Mouse (Mus musculus) heart, embryonic 12.5 days (tissue): ENCODE measurements around the gene Tent5b. TPM values are rescaled to one million over a fixed set of nuclear protein-coding genes. Genes with fewer than 3 reads are reported as not detected.

Experiments used
- ATAC-seq: fragments of 200-750 bp; cut with Nextera tagmentation; 2 replicates; pipeline ENCODE4 v1.8.0; 2017; ENCODE audit warnings: moderate TSS enrichment, moderate library complexity; ENCODE audit not compliant: insufficient number of reproducible peaks, low FRiP score
- H3K27ac ChIP-seq: fragments of 300-500 bp; sonication (generic); 2 replicates; pipeline ENCODE4 v1.5.1; 2016; ENCODE audit warnings: mild to moderate bottlenecking, moderate library complexity; ENCODE audit not compliant: poor library complexity, severe bottlenecking
- H3K27me3 ChIP-seq: fragments of 300-500 bp; sonication (generic); replicated peaks from 2 replicates; pipeline ENCODE4 v1.6.1; 2016; ENCODE audit warnings: mild to moderate bottlenecking, moderate library complexity
- H3K36me3 ChIP-seq: fragments of 300-500 bp; sonication (generic); 2 replicates; pipeline ENCODE4 v1.6.1; 2016; ENCODE audit warnings: mild to moderate bottlenecking, moderate library complexity
- H3K4me1 ChIP-seq: fragments of 300-500 bp; sonication (generic); replicated peaks from 2 replicates; pipeline ENCODE4 v1.6.1; 2016; ENCODE audit warnings: mild to moderate bottlenecking
- H3K4me2 ChIP-seq: fragments of 300-500 bp; sonication (generic); 2 replicates; pipeline ENCODE4 v1.6.1; 2016; ENCODE audit warnings: mild to moderate bottlenecking, moderate library complexity
- H3K4me3 ChIP-seq: fragments of 300-500 bp; sonication (generic); 2 replicates; pipeline ENCODE4 v1.5.1; 2016; ENCODE audit warnings: mild to moderate bottlenecking
- H3K9ac ChIP-seq: fragments of 300-500 bp; sonication (generic); 2 replicates; pipeline ENCODE4 v1.6.1; 2016; ENCODE audit warnings: mild to moderate bottlenecking, moderate library complexity
- H3K9me3 ChIP-seq: fragments of 300-500 bp; sonication (generic); replicated peaks from 2 replicates; pipeline ENCODE4 v1.6.1; 2016; ENCODE audit warnings: mild to moderate bottlenecking, moderate library complexity
- WGBS: fragments of 180-500 bp; shearing (Covaris S2); methylation state at CpG from one replicate; pipeline ENCODE4 v1.1.7; 2016; 5-methylcytosine and 5-hydroxymethylcytosine counted together
- polyA plus RNA-seq: library from polyadenylated mRNA; unstranded; fragments of >200 nt; fragmentation: Nextera tagmentation; extraction: Ambion mirVana; gene quantifications from 2 replicates; pipeline ENCODE4 v1.2.1, GENCODE M21; 2016

The Tent5b gene
- polyA plus RNA-seq, 1 experiment from 2014 or later = 0.88 TPM

DNA sequence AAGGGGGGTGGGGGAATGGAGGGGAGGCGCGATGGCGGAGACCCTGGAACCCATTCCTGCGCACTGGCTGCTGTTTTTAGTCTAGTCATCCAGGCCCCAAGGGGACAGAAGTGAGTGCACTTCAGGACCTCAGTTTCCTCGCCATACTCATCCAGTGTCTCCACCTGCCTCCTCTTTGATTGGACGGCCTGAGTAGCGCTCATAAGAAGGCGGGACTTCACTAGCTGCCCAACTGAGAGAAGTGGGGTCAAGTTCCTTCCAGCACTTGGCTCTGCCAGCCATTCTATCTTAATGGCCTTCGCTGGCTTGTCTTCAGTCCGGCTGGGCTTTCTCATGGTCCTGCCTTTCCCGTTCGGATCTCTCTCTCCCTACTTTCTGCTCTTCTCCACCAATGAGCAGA lies 10.8 kb upstream of the Tent5b start:
- Histone ChIP-seq H3K4me2 (peak overlapping the region; percentile 86), H3K9me3 (no peaks in the 10 kb centered on the region; the same call in 1 of the 2 replicates), H3K4me1 (peaks cover 21% of the 10 kb centered on the region), H3K4me3 (peak overlapping the region; percentile 54), H3K36me3 (no peaks in the 10 kb centered on the region), H3K27me3 (peaks cover 16% of the 10 kb centered on the region), H3K9ac (0 out of 2 replicates have a peak overlapping the region, but pooled peaks have one; percentile 67), H3K27ac (no peak overlapping the region)
- no peak for ATAC-seq
- 15% methylated on average over 12 of the region's 12 CpGs for WGBS

- ATAC-seq = no peak
- Histone ChIP-seq H3K4me1 (peaks cover 13% of the 10 kb centered on the region), H3K4me2 (no peak overlapping the region), H3K4me3 (no peak overlapping the region), H3K27ac (no peak overlapping the region), H3K36me3 (no peaks in the 10 kb centered on the region), H3K9ac (no peak overlapping the region), H3K9me3 (no peaks in the 10 kb centered on the region; the same call in 1 of the 2 replicates), H3K27me3 (peaks cover 32% of the 10 kb centered on the region)
- WGBS = 72% methylated on average over 7 of the region's 7 CpGs
These were observed 8.7 kb upstream of the Tent5b start for GRCm38 (mm10) chr4:133471135-133471821.

GRCm38 (mm10) chr4:133473833-133474232 lies 6.1 kb upstream of the Tent5b start:
- peaks cover 49% of the 10 kb centered on the region for H3K27me3 ChIP-seq
- no peak overlapping the region for H3K27ac ChIP-seq
- ATAC-seq = no peak
- peaks cover 6% of the 10 kb centered on the region for H3K4me1 ChIP-seq
- no peak overlapping the region for H3K9ac ChIP-seq
- H3K36me3 ChIP-seq = no peaks in the 10 kb centered on the region
- H3K9me3 ChIP-seq = no peaks in the 10 kb centered on the region; the same call in 1 of the 2 replicates
- no peak overlapping the region for H3K4me3 ChIP-seq
- H3K4me2 ChIP-seq = no peak overlapping the region
- 45% methylated on average over 2 of the region's 2 CpGs for WGBS

GRCm38 (mm10) chr4:133480185-133480537 lies 229 bp downstream of the Tent5b start:
- 4% methylated on average over 34 of the region's 34 CpGs for WGBS
- H3K27ac ChIP-seq = no peak overlapping the region
- no peaks in the 10 kb centered on the region for H3K9me3 ChIP-seq
- H3K36me3 ChIP-seq = no peaks in the 10 kb centered on the region
- peaks cover 63% of the 10 kb centered on the region for H3K27me3 ChIP-seq
- peak overlapping the region; percentile 60 for H3K9ac ChIP-seq
- peaks cover 27% of the 10 kb centered on the region for H3K4me1 ChIP-seq
- H3K4me2 ChIP-seq = peak overlapping the region; percentile 79
- peak; percentile 13 for ATAC-seq
- H3K4me3 ChIP-seq = peak overlapping the region; percentile 55

GRCm38 (mm10) chr4:133480754-133481153 lies 822 bp downstream of the Tent5b start:
- H3K4me1 ChIP-seq = peaks cover 27% of the 10 kb centered on the region
- H3K4me2 ChIP-seq = peak overlapping the region; percentile 79
- peaks cover 63% of the 10 kb centered on the region for H3K27me3 ChIP-seq
- peak overlapping the region; percentile 60; the same call in 1 of the 2 replicates for H3K9ac ChIP-seq
- H3K9me3 ChIP-seq = no peaks in the 10 kb centered on the region
- H3K4me3 ChIP-seq = peak overlapping the region; percentile 55
- 36% methylated on average over 6 of the region's 6 CpGs for WGBS
- ATAC-seq = no peak
- H3K27ac ChIP-seq = no peak overlapping the region
- H3K36me3 ChIP-seq = no peaks in the 10 kb centered on the region

DNA sequence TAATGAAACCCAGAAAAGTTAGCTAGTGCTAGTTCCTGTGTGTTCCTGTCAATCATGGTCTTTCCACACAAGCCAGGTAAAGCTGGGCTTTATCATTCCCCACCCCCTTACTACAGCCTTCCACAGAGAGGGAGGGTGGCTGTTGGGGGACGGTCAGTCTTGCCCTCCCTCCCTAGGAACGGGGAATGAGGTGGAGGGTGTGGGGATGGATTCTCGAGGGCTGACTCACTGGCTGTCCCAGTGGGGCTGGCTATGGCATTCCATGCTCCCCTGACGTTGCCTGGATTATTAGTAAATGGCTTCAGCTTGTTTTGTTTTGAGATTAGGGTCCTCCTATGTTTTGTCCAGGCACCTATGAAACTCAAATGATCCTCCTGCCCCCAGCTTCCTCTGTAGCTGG lies 1.6 kb downstream of the Tent5b start:
- H3K27me3 ChIP-seq = peaks cover 59% of the 10 kb centered on the region
- H3K4me2 ChIP-seq = no peak overlapping the region
- H3K9ac ChIP-seq = no peak overlapping the region
- H3K27ac ChIP-seq = no peak overlapping the region
- H3K36me3 ChIP-seq = no peaks in the 10 kb centered on the region
- H3K4me3 ChIP-seq = no peak overlapping the region
- 4% methylated on average over 4 of the region's 4 CpGs for WGBS
- H3K4me1 ChIP-seq = peaks cover 27% of the 10 kb centered on the region
- ATAC-seq = no peak
- H3K9me3 ChIP-seq = no peaks in the 10 kb centered on the region

GRCm38 (mm10) chr4:133482479-133482878 lies 2.5 kb downstream of the Tent5b start:
- Histone ChIP-seq H3K4me1 (peaks cover 27% of the 10 kb centered on the region), H3K36me3 (no peaks in the 10 kb centered on the region), H3K9ac (no peak overlapping the region), H3K4me3 (no peak overlapping the region), H3K9me3 (no peaks in the 10 kb centered on the region), H3K4me2 (no peak overlapping the region), H3K27ac (no peak overlapping the region), H3K27me3 (peaks cover 53% of the 10 kb centered on the region)
- ATAC-seq = no peak
- WGBS = 67% methylated on average over 3 of the region's 3 CpGs

GRCm38 (mm10) chr4:133484266-133485025 lies 4.5 kb downstream of the Tent5b start:
- 13% methylated on average over 22 of the region's 22 CpGs for WGBS
- no peak overlapping the region for H3K27ac ChIP-seq
- H3K4me3 ChIP-seq = 0 out of 2 replicates have a peak overlapping the region, but pooled peaks have one; percentile 1

DNA sequence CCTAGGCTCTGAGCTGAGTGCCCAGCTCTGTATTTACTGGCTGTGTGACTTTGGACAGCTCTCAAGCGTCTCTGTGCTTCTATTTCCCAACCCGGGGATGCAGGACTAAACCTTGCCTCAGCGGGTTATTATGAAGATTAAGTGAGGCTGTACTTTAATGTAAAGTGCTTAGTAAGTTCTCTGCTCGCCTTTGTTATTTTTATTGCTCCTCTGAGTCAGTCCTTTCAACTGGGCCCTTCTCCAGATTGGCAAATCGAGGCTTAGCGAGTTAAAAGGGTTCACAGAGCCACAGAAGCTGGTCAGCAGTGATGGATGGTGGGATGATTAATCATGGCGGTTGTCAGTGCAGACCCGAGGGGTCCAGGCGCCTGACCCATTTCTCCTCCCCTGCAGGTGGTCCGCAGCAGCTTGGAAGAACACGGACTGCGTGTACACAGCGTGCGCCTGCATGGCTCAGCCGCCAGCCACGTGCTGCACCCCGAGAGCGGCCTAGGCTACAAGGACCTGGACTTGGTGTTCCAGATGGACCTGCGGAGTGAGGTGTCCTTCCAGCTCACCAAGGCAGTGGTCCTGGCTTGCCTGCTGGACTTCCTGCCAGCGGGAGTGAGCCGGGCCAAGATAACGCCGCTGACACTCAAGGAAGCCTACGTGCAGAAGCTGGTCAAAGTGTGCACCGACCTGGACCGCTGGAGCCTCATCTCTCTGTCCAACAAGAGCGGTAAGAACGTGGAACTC lies 5.9 kb downstream of the Tent5b start:
- Histone ChIP-seq H3K9me3 (no peaks in the 10 kb centered on the region), H3K9ac (no peak overlapping the region)
- 80% methylated on average over 28 of the region's 28 CpGs for WGBS

More at GRCm38 (mm10) chr4:133484266-133485025, 4.5 kb downstream of the Tent5b start:
- H3K4me1 ChIP-seq = peaks cover 29% of the 10 kb centered on the region
- H3K36me3 ChIP-seq = no peaks in the 10 kb centered on the region
- ATAC-seq = no peak
- peak overlapping the region; percentile 49 for H3K4me2 ChIP-seq
- H3K27me3 ChIP-seq = peaks cover 38% of the 10 kb centered on the region
- no peak overlapping the region for H3K9ac ChIP-seq
- H3K9me3 ChIP-seq = no peaks in the 10 kb centered on the region

GRCm38 (mm10) chr4:133486673-133487357 lies 6.9 kb downstream of the Tent5b start:
- no peak overlapping the region for H3K4me2 ChIP-seq
- no peaks in the 10 kb centered on the region for H3K9me3 ChIP-seq
- no peak overlapping the region for H3K4me3 ChIP-seq
- peaks cover 29% of the 10 kb centered on the region for H3K4me1 ChIP-seq
- no peak overlapping the region for H3K9ac ChIP-seq
- 94% methylated on average over 26 of the region's 26 CpGs for WGBS
- no peaks in the 10 kb centered on the region for H3K36me3 ChIP-seq
- no peak overlapping the region for H3K27ac ChIP-seq
- ATAC-seq = no peak
- H3K27me3 ChIP-seq = peaks cover 22% of the 10 kb centered on the region

More for the DNA sequence above, 5.9 kb downstream of the Tent5b start:
- Histone ChIP-seq H3K4me3 (no peak overlapping the region), H3K27ac (no peak overlapping the region), H3K36me3 (no peaks in the 10 kb centered on the region), H3K4me1 (peaks cover 25% of the 10 kb centered on the region), H3K4me2 (no peak overlapping the region), H3K27me3 (peaks cover 30% of the 10 kb centered on the region)
- ATAC-seq = no peak
